Mouse (Mus musculus) left cerebral cortex, postnatal 25 days (tissue): ENCODE results near the gene Phldb2. TPM values are rescaled to one million over a fixed set of nuclear protein-coding genes. Genes with fewer than 3 reads are reported as not detected.

ENCODE experiments used
- DNase-seq, 2 experiments: peaks; one replicate each; pipeline ENCODE4 v3.0.0; 2022; ENCODE audit warnings: low spot score in 2 of 2, mixed read lengths in 1 of 2
- intact Hi-C: fragments of 180-260 bp; cut with DNase I; formaldehyde crosslinking; loops from one replicate; pipeline ENCODE4 v1.15.1; 2025
- total RNA-seq, 2 experiments: library from RNA; stranded (reverse); gene quantifications; 2 replicates each; pipeline ENCODE4 v1.2.3; 2021

The Phldb2 gene
- total RNA-seq, 2 experiments from 2014 or later, result 8.0 to 8.2 TPM

GRCm38 (mm10) chr16:45919572-45919971, 33.8 kb downstream of the Phldb2 start:
- DNase-seq, result peak; percentile 16 to 55
- intact Hi-C loops, result no loop called here

DNA sequence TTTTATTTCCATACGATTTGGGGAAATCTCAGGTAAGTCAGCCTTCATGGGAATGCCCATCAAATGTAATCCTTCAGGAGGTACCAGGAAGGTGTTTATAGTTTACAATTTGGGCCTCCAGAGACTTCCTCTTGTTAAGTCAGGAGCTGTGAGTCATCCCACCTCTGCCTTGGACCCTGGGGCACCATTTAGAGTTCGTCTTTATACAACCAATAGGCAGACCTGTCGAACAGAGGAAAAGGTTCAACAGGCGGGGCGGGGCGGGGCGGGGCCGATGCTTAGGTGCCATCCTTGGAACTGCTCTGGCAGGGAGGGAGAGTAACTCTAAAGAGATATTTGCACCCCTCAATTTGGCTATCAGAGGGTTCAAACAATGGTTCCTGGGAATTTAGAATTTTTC, 49.8 kb downstream of the Phldb2 start:
- no peak for DNase-seq
- intact Hi-C loops, result no loop called here

DNA sequence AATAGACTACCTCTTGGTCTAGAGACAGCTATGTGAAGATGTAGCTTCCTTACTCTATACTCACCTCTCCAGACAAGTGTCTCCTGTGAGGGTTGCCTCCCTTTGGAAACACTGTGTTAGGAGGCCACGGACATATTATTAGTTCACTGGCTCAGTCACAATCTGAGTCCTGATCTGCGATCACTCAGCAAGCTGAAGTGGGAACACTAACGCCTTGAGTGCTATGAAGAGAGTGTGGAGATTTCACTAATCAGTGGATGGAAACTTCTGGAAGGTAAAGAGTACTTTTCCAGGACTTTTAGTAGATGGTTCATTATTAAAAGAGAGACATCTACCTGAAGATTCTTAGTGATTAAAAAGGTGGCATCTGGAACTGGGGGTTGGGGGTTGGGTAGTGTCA, 54.9 kb downstream of the Phldb2 start:
- intact Hi-C loops, result no loop called here
- DNase-seq, result no peak

DNA sequence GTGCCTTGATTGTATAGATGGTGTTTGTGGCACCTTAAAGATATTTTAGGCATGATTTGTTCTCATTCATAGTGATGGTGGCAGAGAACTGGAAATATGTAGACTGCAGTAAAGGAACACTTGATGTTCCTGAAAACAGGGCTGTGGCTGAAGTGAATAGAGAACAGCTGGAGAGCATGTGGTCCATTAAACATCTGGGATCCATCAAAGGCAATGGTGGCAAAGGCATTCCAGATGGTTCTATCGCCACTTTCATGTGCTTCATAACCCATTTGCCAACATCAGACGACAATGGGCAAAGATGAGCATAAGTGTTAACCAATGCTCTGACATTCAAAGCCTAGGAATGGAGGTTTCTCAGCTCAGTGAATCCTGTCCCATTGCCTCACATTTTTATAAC, 56.8 kb downstream of the Phldb2 start:
- no peak for DNase-seq
- intact Hi-C loops, result no loop called here

DNA sequence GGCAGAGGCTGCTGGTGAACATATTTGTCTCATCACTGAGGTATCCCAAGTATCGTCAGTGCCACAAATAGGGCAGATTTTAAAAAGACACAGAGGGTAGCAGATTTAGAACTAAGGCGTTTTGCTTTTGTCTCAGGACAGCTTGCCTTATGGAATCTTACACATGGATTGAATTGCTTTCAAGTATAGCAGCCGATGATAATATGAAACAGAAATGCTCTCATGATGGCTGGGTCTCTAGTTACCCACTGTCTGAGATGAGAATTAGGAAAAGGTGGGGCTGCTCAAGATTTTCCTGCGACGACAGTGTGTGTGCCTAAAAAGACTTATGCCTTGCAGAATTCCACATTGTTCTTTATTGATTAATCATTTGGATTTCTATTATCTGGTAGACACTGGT, 58.4 kb downstream of the Phldb2 start:
- peak in 1 of 2 experiments; percentile 18 for DNase-seq
- intact Hi-C loops, result loop anchor here (5.0 kb wide), 1 partner anchor 48 kb away; no protein-coding TSS in a partner anchor

DNA sequence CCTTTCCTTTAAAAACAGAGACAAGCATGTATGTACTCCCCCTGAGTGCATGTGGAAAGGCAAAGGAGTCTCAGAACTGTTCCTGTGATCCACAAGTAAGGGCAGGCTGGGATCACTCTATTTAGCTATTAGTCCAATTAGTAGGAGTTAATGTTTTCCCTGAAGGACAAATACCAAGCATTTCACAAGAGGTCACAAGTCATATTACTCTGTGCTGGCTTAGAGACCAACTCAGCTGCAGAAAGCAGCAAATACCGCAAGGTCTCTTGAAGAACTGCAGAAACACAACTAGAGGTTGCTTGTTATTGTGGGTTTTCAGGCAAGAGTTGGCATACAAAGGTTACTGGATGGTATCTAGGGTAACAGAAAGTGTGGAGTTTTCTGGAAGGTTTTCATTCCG, 59.6 kb downstream of the Phldb2 start:
- intact Hi-C loops, result loop anchor here (5.0 kb wide), 1 partner anchor 46 kb away; no protein-coding TSS in a partner anchor

DNA sequence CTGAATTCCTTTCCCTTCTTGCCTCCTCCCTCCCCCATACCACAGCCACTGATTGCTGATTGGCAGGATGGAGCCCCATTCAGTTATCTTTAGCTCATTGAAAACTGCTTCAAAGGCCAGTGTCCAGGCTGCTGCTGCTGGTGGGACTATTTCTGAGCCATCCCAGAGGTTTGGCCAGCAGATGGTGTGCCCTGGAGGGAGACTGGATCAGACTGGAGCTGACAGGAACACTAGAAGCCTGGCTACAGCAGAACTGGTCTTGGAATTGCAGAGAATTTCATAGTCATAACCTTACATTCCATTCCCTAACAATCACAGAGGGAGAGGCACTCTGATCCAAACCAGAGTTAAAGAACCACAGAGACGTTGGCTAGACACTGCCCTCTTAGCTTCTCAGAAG, 60.5 kb downstream of the Phldb2 start:
- intact Hi-C loops, result loop anchor here (5.0 kb wide), 1 partner anchor 46 kb away; no protein-coding TSS in a partner anchor
- no peak for DNase-seq

More for the DNA sequence above, 59.6 kb downstream of the Phldb2 start:
- DNase-seq, result no peak

DNA sequence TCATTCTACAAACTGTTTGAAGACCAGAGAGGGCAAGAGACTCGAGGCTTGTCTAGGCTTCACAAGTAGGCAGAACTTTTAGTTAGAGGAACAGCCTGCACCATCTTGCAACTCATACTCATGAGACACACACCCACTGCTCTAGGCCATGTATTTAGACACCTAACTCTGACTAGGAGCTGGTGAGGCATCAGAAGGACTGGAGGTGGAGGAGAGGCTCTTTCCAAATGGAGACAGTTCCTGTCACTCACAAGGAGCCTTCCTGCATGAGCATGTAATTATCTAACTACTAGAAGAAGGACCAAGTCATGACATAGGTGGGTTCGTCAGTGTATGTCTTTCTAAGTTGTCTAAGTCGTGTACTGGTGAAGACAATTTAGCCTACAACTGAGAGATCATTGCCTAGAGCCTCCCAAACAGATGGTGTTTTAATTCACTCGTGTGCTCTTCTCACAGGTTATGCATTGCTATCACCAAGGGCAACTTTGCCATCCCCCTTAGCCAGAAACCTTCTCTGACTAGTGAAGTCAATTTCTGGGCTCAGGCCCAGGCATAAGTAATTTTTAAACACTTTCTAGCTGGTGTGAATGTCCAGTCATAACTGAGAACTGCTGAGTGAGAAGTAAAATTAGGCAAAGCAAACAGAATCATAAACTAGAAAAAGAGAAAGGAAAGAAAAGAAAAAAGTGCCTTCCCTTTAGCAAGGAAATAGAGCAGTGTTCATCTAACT, 62.8 kb downstream of the Phldb2 start:
- intact Hi-C loops, result loop anchor here (5.0 kb wide), 1 partner anchor 43 kb away; no protein-coding TSS in a partner anchor
- DNase-seq, result peak; percentile 4 to 78

DNA sequence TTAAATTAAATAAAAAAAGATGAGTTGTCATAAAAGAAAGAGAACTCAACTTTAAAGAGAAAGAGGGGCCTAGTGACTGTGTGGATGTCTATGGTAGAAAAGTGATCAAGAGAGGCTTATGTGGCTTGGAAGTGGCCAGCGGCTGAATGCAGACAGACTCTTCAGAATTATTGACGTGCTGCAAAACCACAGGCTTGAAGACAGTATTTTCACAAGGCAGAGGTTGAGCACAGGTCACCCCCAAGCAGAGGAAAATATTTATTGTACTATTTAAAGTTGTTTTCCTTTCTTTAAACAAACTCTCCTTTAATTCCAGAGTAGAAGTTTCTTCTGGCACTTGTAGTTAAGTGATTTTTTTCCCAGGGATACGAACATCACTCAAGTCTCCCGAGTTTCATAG, 63.8 kb downstream of the Phldb2 start:
- intact Hi-C loops, result loop anchor here (5.0 kb wide), 1 partner anchor 42 kb away; no protein-coding TSS in a partner anchor
- no peak for DNase-seq

DNA sequence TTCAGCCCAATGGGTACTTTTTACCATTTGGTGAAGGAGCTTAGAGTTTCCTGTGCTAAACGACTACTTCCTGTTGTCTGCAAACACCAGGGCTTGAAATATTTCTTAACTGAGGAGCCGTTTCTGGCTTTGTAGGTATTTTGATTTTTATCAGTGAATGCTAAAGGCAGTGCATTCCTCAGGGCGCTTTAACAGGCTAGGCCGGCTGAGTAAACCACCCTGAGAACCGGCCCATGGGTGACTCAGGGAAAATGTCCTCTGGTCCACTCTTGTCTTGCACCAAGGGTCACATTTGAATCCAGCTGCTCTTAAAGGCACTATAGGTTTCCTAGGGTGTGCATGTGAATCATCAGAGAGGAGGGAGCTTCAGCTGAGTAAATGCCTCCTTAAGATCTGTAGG, 66.8 kb downstream of the Phldb2 start:
- intact Hi-C loops, result no loop called here
- no peak for DNase-seq

- no peak for DNase-seq
- intact Hi-C loops, result no loop called here
Observed at GRCm38 (mm10) chr16:45884194-45884593, 69.2 kb downstream of the Phldb2 start.

DNA sequence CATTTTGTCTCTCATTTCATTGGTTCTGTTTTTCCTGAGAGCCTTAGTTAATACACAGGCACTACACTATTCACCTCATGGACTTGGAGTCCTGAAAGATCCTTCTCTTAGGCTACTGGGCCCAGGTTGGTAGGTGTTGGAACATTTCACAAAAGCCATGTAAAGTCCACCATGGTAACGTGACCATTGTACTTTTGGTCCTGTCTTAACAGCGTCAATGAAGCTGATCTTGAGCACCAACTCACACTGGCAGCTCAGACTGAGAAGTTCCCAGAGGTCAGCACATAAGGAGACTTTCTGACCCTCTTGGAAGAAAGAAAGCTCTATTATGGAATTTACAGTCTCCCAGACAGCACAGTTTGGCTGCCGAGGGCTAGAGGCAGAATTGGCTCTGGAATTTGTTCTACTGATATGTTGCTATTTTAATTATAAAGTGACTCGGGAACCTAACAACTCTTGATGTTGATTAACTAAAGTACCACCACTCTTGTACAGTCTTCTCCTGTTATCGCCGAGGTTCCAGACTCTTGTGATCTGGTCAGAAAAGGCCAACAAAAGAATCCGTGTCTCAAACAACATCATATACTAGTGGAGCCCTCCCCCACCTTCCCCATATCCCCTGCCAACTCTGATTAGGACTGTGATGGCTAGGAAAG, 72.1 kb downstream of the Phldb2 start:
- no peak for DNase-seq
- intact Hi-C loops, result no loop called here

- intact Hi-C loops, result no loop called here
Observed at GRCm38 (mm10) chr16:45880101-45880751, 73.2 kb downstream of the Phldb2 start.

GRCm38 (mm10) chr16:45877739-45878138, 75.7 kb downstream of the Phldb2 start:
- intact Hi-C loops, result no loop called here
- no peak for DNase-seq

More at GRCm38 (mm10) chr16:45880101-45880751, 73.2 kb downstream of the Phldb2 start:
- DNase-seq, result no peak

DNA sequence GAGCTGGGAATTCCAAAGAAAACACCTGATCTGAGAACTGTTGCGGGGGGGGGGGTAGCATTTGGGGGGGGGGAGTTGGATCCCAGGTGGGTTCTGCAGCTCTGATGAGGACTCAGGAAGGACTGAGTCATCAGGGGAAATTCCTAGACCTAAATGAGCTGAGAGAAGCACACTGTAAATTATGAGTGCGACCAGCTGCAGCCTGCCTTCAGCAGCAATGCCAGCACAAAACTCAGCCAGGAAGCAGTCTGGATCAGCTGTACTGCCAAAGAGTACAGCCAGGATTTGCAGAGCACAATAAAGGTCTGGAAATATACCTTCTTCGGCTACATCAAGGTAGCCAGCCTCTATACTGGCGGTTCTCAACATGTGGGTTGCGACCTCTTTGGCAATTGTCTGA, 76.2 kb downstream of the Phldb2 start:
- peak in 1 of 2 experiments; percentile 61 for DNase-seq
- intact Hi-C loops, result no loop called here

- intact Hi-C loops, result no loop called here
Observed at GRCm38 (mm10) chr16:45873397-45873796, 80.0 kb downstream of the Phldb2 start.

GRCm38 (mm10) chr16:45871286-45871976, 82.0 kb downstream of the Phldb2 start:
- intact Hi-C loops, result no loop called here
- no peak for DNase-seq

More at GRCm38 (mm10) chr16:45873397-45873796, 80.0 kb downstream of the Phldb2 start:
- no peak for DNase-seq

GRCm38 (mm10) chr16:45870651-45871050, 82.7 kb downstream of the Phldb2 start:
- DNase-seq, result no peak
- intact Hi-C loops, result no loop called here

- intact Hi-C loops, result no loop called here
- no peak for DNase-seq
Observed at GRCm38 (mm10) chr16:45869044-45869443, 84.4 kb downstream of the Phldb2 start.
